Mouse (Mus musculus) megakaryocyte, embryonic 14.5 days (primary cell): Measurements from ENCODE around the gene 5330417C22Rik. TPM values are rescaled to one million over a fixed set of nuclear protein-coding genes. Genes with fewer than 3 reads are reported as not detected.

Source experiments
- H3K27me3 ChIP-seq: replicated peaks from 2 replicates; pipeline ENCODE3; 2012; ENCODE audit warnings: inconsistent platforms
- H3K36me3 ChIP-seq: replicated peaks from 2 replicates; pipeline ENCODE3; 2012; ENCODE audit warnings: low read length, inconsistent platforms, mixed read lengths
- H3K4me1 ChIP-seq: 2 replicates; pipeline ENCODE4 v1.6.1; 2012; ENCODE audit warnings: inconsistent platforms
- H3K4me3 ChIP-seq: replicated peaks from 2 replicates; pipeline ENCODE3; 2012; ENCODE audit warnings: moderate library complexity, mild to moderate bottlenecking, inconsistent platforms
- H3K9me3 ChIP-seq: 2 replicates; pipeline ENCODE4 v1.6.1; 2012; ENCODE audit warnings: inconsistent platforms
- FLI1 ChIP-seq: IDR thresholded peaks from 2 replicates; pipeline ENCODE4 v1.6.1; 2012; ENCODE audit warnings: low read length, inconsistent platforms, mixed read lengths
- GATA1 ChIP-seq: IDR thresholded peaks from 3 replicates; pipeline ENCODE4 v1.6.1; 2012; ENCODE audit warnings: mixed read lengths, low read length, inconsistent platforms, borderline replicate concordance
- polyA plus RNA-seq: library from polyadenylated mRNA; stranded (reverse); fragments of >175 nt; gene quantifications from 2 replicates; pipeline ENCODE4 v1.2.3, GENCODE M21; 2012; ENCODE audit warnings: low replicate concordance; ENCODE audit not compliant: insufficient read depth

5330417C22Rik gene
- polyA plus RNA-seq, 1 experiment = not detected

DNA sequence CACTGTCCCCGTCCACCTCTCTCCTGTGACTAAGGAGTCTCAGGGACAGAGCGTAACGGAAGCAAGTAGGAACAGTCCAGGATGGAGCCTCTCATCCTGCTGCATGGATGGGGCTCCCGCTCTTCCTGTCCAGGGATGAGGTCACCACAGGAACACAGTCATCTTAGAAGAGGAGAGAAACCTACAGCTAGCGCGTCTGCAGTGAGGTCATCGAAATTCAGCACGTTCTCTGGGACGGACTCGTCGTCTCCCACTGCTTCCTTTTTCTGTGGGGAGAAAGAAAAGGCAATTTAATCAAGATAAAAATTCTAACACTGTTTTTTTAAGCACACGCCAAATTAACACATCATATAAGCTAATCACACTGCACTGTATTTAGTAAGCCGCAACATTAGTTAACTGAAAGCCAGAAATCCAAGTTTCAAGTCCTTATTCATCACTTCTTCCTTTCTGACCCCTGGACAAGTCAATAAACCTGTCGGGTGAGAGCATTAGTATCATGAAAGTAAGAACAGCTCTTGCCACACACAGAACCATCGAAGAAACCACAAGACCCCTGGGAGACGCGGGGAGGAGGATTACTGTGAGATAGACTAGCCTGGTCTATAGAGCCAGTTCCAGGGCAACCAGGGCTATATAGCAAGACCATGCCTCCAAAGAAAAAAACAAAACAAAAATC is 100.5 kb downstream of the 5330417C22Rik start:
- peaks cover 43% of the 10 kb centered on the region for H3K4me1 ChIP-seq
- peak overlapping the region; percentile 46 for H3K4me3 ChIP-seq
- H3K9me3 ChIP-seq = no peaks in the 10 kb centered on the region
- H3K27me3 ChIP-seq = no peaks in the 10 kb centered on the region
- H3K36me3 ChIP-seq = peaks cover 96% of the 10 kb centered on the region
- TF ChIP-seq GATA1 (no peak), FLI1 (no peak)

DNA sequence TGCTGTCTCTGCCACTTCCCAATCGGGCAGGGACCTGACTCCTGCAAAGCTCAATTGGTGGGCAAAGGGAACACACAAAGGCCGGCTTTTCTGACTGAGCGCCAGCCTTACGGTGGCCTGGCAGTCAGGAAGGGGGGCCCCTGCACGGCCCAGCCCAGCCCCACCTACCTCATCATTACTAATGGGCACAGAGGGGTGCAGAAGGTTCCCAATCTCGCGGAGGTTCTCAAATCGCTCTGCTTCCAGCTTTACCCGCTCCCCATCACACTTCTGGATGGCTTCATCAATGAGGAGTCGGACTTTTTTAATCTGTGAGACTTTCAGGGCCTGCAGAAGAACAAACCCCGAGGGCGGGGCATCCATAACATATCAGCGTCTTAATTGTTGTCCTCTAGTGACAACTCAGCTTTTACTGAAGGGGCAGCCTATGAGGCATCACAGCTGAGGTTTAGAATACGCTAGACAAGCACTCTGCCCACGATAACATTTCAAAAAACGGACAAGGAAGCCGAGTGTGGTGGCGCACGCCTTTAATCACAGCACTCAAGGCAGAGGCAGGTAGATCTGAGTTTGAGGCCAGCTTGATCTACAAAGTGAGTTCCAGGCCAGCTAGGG is 102.3 kb downstream of the 5330417C22Rik start:
- TF ChIP-seq GATA1 (no peak), FLI1 (no peak)
- no peak overlapping the region for H3K4me3 ChIP-seq
- H3K36me3 ChIP-seq = peaks cover 95% of the 10 kb centered on the region
- no peaks in the 10 kb centered on the region for H3K27me3 ChIP-seq
- peaks cover 30% of the 10 kb centered on the region for H3K4me1 ChIP-seq
- H3K9me3 ChIP-seq = no peaks in the 10 kb centered on the region

DNA sequence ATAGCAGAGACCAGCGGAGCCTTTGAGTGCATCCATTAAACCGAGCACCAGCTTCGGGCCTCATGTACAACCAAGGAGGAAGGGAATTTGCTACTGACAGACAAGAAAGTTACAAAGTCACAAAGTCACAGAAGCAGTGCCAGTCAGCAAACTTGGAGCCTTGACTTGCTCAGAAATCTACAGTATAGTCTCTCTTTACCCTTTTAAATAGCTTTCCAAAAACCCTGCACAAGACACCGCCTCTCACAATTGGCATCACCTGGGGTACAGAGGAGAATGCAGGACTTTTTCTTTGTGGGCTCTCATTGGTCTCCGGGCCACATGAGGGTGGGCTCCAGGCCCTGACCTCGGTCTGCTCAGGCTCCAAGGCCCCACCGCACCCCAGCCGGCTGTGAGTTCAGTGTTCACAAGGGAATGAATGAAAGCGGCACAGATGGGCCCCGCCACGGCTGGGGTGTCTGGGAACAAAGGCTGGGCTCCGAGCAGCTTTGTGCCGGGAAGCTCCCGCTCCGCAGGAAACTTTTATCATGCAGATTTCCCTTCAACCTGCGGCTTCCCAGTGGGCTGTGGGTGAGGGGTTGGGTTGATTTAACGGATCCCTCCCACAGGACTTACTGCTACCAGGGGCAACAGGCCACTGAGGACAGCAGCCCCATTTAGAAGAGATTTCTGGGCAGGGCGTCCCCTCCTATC is 103.0 kb downstream of the 5330417C22Rik start:
- no peaks in the 10 kb centered on the region for H3K9me3 ChIP-seq
- H3K36me3 ChIP-seq = peaks cover 95% of the 10 kb centered on the region
- TF ChIP-seq FLI1 = no peak
- no peak for TF ChIP-seq GATA1
- no peak overlapping the region for H3K4me3 ChIP-seq
- no peaks in the 10 kb centered on the region for H3K27me3 ChIP-seq
- peaks cover 24% of the 10 kb centered on the region for H3K4me1 ChIP-seq

DNA sequence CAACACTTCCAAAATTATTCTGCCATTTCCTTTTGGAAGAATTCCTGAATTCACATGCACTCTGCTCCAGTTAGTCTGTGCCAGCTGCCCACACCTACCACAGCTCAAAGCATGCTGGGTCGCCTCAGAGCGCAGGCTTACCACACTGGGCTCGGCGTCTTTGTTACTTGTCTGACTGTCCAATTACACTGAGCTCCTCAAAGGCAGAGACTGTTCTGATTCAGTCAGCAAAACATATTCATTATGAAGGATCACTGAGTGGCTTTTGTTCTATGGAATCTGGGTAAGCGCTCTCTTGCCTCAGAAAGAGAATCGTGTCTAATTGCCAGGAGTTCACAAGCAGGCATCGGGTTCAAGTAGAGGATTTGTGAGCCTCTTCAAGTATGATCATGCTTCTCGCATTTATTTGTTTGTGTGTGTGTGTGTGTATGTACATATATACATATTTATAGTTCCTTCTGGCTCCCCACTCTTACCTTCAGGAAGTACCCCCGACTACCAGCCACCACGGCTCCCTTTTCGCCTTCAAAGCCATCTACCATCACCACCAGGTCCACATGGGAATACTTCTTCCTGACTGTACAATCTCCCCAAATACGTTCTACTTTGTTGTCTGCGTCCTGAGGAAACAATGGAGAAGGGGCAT is 103.7 kb downstream of the 5330417C22Rik start:
- Histone ChIP-seq H3K9me3 (no peaks in the 10 kb centered on the region), H3K4me3 (no peak overlapping the region), H3K4me1 (peaks cover 21% of the 10 kb centered on the region), H3K36me3 (peaks cover 97% of the 10 kb centered on the region), H3K27me3 (no peaks in the 10 kb centered on the region)
- TF ChIP-seq FLI1 = no peak
- no peak for TF ChIP-seq GATA1

DNA sequence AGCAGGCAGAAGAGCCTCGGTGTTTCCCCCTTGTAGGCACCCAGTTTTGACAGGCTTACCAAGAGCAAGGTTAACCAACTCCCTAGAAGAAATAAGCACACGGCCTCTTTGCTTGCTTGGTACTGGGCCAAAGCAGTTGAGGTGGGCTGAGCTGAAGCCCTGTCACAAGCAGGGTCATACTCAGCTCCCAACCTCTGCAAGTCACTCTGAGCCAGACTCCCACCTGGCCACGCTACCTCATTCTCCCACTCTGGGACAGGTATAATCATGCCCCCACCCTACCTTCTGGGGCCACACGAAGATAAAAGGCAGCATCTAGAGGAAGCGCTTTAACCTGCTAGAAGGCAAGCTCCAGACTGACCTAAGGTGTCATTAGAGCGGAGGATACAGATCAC is 110.7 kb downstream of the 5330417C22Rik start:
- H3K36me3 ChIP-seq = peaks cover 63% of the 10 kb centered on the region
- H3K4me1 ChIP-seq = peaks cover 25% of the 10 kb centered on the region
- peaks cover 5% of the 10 kb centered on the region for H3K27me3 ChIP-seq
- no peak overlapping the region for H3K4me3 ChIP-seq
- H3K9me3 ChIP-seq = no peaks in the 10 kb centered on the region
- TF ChIP-seq FLI1 (no peak), GATA1 (no peak)

GRCm38 (mm10) chr3:108424944-108425623 is 111.3 kb downstream of the 5330417C22Rik start:
- TF ChIP-seq FLI1 = no peak
- TF ChIP-seq GATA1 = no peak
- peaks cover 8% of the 10 kb centered on the region for H3K27me3 ChIP-seq
- H3K4me1 ChIP-seq = peaks cover 25% of the 10 kb centered on the region
- H3K9me3 ChIP-seq = no peaks in the 10 kb centered on the region
- H3K4me3 ChIP-seq = no peak overlapping the region
- H3K36me3 ChIP-seq = peaks cover 60% of the 10 kb centered on the region

- Histone ChIP-seq H3K9me3 (no peaks in the 10 kb centered on the region), H3K4me3 (no peak overlapping the region), H3K36me3 (peaks cover 50% of the 10 kb centered on the region), H3K4me1 (peaks cover 25% of the 10 kb centered on the region), H3K27me3 (peaks cover 13% of the 10 kb centered on the region)
- TF ChIP-seq GATA1 (no peak), FLI1 (no peak)
These were observed 112.2 kb downstream of the 5330417C22Rik start for GRCm38 (mm10) chr3:108423844-108424801.

GRCm38 (mm10) chr3:108423006-108423405 is 113.3 kb downstream of the 5330417C22Rik start:
- Histone ChIP-seq H3K36me3 (peaks cover 39% of the 10 kb centered on the region), H3K27me3 (peaks cover 19% of the 10 kb centered on the region), H3K9me3 (no peaks in the 10 kb centered on the region), H3K4me1 (peaks cover 29% of the 10 kb centered on the region), H3K4me3 (no peak overlapping the region)
- TF ChIP-seq FLI1 (no peak), GATA1 (no peak)
